Mouse (Mus musculus) layer of hippocampus, adult 9-11 months (tissue): ENCODE measurements around the gene Tfap2e.

Experiments
- DNase-seq: peaks from one replicate; pipeline ENCODE4 v3.0.0; 2022

The Tfap2e gene

DNA sequence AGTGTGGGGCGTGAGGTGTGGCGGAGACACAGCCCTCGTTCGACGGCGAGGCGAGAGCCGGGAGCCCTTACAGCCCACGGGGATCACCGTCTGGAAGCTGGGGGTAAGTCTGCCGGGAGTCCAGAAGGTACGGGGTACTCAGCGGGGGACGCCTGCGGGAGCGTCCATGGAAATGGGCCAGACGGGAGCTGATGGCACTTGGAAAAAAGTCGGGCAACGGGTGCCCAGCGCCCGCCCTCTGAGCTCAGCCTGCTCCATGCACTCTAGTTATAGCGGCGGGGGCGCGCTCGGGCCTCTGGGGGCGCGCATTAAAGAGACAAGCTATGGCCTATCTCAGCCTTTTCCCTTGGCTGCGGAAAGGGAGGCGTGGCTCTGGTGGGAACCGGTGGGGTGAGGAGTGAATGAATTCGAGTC lies at the start of gene Tfap2e:
Gene Tfap2e (minus strand): TSS at position 240 of the 414 bp plus-strand sequence.
- no peak for DNase-seq

DNA sequence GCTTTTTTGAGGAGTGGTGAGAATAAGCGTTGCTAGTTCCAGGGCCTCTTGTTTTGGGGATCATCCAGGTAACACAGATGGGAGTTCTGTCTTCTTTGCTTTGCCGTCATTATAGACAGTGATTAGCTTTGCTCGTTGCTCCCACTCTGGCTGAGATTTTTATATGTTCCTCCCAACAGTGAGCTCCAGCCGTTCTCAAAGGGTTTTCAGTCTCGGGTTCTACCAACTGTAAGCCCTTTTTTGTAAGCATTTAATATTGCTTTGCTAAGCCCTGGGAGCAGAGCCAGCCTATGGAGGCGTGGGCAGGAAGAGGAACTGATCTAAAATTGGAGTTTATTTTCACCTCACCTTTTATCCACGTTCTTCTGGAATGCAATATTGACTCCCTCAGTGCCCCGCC lies 47.0 kb upstream of the Tfap2e start:
- DNase-seq, result peak; percentile 81

DNA sequence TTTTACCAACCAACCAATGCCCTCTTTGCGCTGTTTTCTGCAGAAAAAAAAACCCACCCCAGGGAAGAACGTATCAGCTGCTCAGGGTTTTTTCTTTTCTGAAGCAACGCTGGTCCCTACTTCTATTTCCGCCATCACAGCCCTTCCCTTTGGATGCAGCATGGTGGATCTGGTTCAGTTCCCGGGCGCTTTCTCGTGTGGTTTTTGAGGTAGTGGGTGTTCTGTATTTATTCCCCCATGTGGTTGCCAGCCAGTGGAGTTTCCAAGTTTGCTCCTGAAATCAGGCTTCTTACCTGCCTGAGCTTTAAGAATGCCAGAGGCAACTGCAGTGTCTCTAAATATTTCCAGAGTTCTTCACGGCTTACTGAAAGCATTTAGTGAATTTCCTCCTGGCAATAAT lies 46.5 kb upstream of the Tfap2e start:
- DNase-seq, result no peak

DNA sequence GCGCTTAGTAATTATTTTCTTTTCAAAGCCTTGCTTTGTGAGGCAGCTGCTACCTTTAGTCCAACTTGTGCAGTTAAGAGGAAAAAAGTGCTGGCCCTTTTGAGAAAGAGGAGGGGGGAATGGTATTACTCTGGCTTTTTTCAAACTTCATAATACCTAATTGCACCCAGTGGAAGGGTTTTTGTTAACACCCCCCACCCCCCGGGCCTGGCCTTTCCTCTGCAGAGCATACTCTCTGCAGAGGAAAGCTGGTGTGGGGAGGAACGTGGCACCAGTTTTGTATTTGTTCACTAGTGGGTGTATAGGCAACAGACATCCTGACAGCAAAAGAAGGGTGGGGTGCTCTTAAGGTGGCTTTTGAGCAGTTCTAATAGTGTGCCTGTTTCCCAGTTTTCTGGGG lies 45.8 kb upstream of the Tfap2e start:
- DNase-seq, result no peak

DNA sequence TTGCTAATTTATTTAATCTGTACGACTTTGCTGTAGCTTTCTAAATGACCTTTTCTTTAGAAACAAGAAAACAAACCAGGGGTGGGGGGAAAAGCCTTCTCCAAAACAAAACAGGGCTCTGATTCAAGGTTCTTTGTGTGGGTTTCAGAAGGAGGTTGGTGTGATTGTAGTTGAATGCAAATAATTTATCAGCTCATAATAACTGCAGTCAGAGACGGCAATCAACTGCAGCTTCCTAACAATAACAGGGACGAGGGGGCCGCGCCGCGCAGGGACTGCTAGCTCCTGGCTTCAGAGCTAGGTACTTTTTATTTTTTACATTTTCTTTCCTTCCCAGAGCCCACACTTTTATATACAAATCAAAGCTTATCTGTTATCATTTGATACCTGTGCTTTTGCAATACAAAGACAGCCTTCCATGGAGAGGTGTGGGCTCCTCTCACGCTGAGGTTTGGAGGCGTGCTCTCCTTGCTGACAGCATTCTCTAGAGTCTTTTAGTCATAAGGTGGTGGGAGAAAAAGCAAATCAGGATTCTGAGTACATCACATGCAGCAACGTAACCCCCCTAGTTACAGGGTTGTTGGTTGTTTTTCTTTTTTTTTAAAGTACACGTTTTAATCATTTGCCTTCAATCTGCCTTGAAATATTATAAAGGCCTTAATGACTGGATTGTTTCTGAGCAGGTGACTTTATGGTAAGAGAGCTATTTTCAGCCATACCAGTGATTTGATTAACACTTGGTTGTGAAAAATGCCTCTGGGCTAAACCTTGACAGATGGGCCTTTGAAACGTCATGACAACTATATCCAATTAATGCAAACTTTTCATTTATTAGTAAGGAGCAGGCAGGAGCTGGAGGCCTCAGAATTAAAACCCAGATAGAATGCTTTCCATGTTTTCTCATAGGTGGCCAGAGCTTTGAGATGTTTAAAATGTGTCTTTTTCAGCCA lies 44.1 kb upstream of the Tfap2e start:
- DNase-seq, result no peak

DNA sequence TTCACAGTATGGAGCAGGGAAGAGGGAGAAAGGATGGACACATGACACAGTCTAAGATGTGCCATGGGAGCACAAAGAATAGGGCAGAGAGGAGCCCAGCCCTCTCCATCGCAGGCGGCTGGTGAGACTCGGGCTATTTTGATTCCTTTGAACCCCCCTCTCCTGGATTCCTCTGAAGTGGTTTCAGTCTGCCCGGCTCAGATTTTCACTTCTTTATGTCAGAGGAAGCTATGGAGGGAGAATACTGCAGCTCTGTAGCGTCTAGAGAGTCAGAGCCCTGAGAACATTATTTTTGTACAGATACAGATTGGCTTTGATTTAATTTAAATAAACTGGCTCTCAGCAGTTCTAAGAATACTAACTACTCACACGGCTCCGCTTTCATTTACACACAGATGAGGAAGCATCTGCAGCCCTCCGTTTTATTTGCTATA lies 43.1 kb upstream of the Tfap2e start:
- no peak for DNase-seq

DNA sequence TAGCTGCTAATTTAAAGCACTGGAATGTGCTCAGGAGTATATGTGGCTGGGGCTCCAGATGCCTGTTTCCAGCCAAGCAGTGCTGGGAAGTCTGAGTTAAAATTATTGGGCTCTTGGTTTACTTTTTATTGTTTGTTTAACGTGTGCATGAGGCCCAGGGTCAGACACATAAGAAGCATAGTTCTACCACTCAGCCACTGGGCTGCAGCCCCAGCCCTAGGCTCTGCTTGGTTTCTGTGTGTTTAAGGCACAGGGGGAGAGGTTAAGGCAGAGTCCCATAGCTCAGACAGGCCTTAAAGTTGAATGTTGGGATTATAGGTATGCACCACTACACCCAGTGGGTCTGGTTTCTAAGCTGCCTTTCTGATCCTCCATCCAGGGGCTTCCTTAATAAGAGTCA lies 39.1 kb upstream of the Tfap2e start:
- no peak for DNase-seq

DNA sequence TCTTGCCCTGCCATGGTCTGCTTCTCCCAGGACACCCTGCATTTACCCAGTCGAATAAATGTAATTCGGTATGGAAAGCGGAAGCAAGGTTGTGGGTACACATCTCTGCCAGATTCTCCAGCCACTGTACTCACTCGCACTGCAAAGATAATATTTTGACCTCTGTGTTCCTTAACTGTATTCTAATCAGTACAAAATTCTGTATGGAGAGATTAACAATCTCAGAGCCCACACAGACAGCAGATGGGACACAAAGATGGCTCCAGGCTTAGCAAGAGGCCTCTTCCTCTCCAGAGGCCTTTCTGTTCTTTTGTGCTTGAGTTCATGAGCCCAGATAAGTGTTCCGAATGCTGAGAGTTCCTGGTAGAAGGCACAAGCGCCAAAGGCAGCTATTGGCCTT lies 37.8 kb upstream of the Tfap2e start:
- no peak for DNase-seq

DNA sequence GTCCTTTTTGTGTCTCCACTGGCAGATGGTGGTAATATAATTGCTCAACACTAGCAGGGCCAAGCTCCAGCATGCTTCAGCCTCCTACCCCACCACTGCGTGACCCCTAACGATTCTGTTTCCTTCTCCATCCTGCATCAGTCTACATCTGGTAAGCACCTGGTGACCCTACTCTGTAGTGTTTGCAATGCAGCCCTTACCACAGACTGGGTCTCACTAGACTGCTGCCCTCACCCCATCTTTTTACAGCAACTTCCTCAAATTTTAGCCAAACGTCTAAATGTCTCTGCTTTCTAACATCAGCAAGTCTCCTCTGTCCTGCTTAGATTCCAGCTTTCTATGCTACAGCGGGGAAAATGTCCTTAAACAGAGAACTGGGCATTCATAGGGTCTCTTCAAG lies 34.8 kb upstream of the Tfap2e start:
- DNase-seq, result no peak

DNA sequence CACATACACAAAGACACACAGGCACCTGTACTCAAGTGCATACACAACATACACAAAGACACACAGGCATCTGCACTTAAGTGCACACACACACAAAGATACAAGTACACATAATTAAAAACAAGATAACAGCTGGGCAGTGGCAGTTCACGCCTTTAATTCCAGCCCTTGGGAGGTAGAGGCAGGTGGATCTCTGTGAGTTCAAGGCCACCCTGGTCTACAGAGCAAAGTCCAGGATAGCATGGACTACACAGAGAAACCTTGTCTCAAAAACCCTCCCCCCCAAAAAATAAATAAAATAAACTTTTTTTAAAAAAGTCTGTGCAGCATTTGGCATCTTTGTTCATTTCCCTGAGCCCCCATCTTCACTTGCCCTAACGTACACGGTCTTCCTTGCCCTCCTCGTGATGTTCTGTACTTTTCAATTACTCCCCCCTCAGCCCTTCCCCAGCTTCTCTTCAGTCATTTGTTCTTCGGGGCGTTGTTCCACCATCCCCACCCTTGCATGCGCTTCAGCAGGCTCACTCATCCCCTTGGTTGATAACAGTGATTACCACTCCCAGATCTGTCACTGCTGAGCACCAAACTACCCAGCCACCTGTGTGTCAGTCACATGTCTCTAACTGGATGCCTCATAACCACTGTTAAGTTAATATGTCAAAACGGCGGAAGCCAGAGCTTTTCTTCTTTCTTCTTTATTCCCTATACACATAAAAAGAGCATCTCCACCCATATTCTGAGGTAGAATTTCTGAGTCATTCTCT lies 33.9 kb upstream of the Tfap2e start:
- DNase-seq, result no peak

DNA sequence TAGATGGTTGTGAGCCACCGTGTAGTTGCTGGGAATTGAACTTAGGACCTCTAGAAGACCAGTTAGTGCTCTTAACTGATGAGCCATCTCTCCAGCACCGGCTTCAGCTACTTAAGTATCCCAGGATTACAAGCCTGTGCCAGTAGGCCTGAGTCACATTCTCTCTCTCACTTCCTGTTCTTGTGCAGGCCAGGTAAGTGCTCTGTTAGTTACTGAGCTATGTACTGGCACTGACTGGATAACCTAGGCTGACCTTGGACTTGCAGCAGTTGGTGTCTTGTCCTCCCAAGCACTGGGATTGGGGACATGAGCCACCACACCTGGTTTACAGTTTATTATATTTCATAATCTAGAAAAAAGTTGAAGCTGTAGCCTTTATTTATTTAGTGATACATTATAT lies 27.4 kb upstream of the Tfap2e start:
- DNase-seq, result no peak

DNA sequence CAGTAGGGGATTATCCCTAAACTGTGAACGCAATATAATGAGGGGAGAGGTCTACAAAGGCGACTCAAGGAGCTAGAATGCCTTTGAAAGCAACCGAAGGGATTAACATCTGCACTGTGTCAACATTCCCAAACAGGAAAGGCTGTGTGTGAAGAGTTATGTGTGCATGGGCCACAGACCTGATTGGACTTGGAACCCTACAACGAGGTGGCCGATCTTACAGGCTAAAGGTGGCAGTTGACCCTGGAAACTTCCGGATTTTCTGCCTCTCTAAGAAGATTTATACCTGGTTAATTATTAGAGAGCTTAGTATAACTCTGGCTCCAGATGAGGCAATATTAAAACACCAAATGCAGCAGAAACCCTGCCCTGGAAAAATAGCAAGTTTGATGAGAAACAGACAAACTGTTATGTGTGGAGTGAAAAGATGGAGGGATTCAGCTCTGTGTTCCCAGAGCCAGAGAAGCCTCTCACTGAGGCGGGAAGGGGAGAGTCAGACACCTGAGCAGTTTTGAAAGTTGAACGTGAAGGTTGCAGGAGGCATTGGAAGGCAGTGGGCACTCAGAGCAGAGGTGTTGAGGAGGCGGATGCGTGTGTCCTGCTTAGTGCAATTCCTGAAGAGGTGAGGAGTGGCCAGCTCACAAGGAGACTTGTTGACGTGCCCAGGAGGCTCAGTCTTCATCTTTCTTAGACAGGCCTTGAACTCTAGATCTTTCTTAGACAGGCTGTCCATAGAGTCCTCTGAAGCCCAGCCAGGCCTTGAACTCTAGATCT lies 26.7 kb upstream of the Tfap2e start:
- no peak for DNase-seq

DNA sequence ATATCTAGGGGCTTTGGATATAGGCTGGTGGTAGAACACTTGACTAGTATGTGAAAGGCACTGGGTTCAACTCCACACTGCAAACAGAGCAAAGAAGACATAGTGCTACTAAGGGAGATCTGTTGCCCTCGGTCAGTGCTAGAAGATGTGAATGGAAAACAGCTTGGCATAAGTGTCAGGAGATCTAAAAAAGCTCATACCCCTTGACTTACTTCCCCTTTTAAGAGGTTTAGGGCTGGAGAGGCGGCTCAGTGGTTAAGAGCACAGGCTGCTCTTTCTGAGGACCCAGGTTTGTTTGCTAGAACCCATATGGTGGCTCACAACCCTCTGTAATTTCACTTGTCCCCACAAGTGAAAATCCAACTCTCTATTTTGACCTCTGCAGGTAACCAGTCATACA lies 23.4 kb upstream of the Tfap2e start:
- DNase-seq, result no peak

DNA sequence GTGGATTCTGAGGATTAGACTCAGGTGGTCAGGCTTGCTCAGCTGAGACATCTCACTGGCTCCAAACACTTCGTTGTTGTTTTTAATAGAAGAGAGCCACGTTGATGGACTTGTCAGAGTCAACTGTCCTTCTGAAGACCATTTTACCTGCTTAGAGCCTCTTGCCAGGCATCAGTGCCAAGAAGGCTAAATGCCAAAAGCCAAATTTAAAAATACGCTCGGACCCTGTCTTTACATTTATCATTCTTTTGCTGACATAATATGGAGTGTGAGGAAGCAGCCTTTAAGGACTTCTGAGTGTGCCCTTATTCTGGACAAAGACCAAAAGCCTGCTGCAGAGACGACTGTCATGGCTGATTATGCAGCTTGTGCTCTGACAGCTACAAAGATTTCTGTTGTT lies 22.3 kb upstream of the Tfap2e start:
- no peak for DNase-seq

DNA sequence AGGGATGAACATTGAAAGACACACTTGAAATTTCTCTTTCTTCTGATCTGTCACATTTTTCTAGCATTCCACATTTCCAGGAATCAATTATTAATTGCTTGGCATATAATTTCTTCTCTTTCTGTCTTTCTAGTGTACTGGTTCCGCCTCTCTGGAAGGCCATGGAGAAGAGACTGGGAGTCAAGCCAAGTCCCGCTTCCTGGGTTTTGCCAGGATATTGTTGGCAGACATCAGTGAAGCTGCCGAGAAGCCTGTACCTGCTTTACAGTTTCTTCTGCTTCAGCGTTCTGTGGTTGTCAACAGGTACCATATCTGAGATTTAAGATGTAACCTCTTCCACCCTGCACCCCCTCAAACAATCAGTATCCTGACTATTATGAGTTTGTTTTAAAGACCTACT lies 20.7 kb upstream of the Tfap2e start:
- peak; percentile 47 for DNase-seq

DNA sequence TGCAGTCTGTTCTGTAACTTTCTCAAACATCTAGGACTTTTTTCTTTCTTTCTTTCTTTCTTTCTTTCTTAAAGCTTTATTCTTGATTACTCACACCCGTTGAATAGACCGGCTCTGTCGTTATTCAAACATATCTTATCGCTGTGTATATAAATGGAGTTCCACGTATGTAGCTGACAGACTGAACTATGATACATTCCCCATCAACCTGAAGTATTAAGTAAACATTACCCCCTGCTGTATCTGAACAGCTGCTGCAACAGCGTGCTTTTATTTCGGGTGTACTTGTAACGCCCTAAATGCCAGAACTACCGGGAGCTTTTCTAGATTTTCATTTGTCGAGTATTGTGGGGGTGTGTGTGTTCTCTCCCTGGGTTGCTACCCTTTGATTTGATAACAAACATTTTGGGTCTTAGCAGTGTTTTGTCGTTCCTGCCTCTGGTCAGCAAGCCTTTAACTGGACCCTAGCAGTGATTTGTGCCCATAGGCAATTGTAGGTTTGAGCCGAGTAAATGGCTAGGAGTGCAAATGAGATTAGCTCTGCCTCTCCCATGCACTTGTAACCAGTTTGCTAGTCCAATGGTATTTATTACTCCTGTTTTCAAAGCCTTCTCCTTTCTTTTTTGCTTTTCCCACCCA lies 18.8 kb upstream of the Tfap2e start:
- DNase-seq, result no peak

DNA sequence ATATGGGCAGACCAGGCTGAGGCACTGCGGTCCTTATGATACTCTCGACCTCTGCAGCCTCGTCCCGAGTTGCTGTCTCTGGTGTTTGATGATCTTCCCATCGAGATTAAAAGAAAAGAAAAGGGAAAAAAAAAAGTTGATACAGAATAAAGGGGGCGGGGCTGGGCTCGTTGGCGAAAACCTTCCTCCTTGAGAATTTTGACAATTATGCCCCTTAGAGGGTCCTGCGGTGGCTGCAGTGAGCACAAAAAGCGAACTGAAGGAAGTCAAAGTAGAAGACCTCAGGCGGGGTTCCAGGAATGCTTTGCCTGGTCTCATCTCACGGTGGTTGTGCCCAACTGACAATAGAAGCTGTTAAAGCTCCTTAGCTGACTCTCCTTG lies 18.2 kb upstream of the Tfap2e start:
- DNase-seq, result no peak

DNA sequence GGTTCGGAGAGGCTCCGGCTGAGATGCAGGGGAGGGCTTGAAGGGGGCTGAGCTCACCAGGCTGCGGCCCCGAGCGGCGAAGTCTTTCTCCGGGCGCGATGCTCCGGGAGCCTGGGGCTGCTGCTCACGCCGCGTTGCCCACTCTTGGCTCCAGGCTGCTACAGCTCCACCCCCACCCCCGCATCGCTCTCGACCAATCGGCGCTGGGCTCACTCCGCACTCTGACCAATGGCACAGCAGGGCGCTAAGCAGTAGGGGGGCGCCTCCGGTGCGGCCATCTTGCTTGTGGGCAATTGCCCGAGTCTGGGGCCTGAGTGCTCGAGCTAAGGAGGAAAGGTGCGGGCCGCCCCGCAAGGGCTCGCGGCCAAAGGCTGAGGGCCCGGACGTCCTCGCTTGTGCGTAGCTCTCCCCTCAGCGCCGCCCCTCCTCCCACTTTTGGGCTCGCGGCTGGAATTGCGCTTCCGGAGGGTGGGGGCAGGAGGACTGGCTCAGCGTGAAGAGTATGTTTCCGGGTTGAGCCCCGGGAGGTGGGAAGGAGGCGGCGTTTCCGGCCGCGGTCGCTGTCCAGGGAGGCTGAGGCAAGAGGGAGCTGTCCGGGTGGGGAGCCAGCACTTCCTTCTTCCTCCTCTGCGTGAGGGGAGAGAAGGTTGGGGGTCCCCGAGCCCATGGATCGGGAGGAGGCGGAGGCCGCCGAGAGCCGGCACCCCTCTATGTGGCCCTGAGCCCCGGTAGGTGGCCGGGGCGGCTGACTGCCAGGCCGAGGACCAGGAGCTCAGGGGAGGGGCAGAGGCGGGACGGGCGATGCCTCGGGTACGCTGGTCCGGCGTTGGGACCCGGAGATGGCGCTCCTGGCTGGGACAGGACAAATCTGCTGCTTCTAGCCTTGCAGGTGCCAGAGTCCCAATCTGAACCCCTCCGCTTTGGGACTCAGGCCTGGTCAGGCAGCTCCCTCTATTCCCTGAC lies 17.5 kb upstream of the Tfap2e start, which contains the start of the genes Ncdn and AU040320:
Gene Ncdn (minus strand): TSS at position 171 of the 963 bp plus-strand sequence.
Gene AU040320 (plus strand): TSS at position 277 of the 963 bp plus-strand sequence.
- peak; percentile 98 for DNase-seq

DNA sequence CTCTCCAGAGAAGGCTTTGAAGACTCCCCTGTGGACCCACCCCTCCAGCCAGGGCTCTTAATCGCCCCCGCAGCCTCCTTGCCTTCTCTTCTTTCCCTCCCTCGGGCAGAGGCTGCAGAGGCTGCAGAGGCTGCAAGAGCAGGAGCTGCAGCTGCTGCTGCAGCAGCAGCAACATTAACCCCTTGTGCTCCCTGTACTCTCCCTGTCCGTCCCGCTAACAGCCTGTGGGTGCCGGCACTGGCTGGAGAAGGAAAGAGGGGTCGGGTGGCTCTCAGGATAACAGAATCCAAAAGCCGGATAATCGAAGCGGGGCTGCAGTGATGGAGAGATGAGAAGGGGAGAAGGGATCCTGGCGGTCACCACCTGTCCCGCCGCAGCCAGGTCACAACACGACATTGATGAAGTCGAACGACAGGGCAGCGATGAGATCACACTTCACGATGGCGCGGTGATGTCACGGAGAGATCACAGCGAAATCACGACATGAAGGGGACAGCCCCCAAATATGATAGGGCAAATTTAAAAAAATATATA lies 16.6 kb upstream of the Tfap2e start:
- DNase-seq, result peak; percentile 44

DNA sequence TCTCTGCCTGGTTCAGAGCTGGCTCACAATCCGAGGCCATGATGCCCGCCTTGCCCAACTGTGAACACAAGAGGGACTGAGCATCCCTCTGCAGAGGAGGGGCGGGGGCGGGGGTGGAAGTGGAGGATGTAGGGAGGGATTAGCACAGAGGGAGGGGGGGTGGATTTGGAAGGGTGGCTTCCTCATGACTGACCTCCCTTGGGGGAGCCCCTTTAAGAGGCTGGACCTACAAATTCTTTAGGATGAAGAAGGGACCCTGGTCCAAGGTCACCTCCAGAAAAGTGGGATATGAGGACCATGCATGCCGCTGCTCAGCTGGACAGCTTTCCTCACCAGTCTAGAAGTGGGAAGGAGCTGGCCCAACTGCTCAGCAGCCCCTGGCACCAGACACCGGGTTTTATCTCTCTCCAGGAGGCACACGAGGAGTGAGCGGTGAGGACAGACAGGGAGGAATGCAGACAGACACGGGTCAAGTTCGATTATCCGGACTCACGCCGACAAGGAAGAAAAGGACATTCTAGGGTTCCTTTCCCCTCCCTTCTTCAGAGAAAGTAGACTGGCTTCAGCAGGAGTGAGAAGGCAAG lies 16.1 kb upstream of the Tfap2e start:
- DNase-seq, result peak; percentile 50

DNA sequence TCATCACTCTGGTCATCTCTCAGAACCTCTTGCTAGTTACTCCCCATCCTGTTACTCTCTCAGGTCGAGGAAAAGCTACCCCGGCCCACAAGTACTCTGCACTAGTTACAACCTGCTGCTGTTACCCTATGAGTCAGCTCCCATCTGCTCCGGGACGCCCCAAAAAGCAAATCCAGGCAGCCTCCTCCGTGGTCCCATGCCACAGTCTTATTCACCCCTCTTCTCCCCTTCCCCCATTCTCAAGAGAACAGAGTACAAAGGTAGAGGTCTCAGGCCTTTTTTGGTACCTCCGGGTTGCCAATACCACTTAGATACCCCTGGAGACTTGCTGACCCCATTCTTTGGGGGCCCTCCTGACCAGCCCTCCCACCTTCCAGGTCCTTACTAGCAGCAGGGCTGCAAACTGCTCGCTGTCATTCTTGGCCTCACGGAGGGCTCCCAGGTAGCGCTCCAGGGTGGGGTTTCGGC lies 15.6 kb upstream of the Tfap2e start:
- peak; percentile 69 for DNase-seq
